Mouse (Mus musculus) intestine, embryonic 14.5 days (tissue): Measurements from ENCODE around the gene Hagh. TPM values are rescaled to one million over a fixed set of nuclear protein-coding genes. Genes with fewer than 3 reads are reported as not detected.

Experiments used
- ATAC-seq: fragments of 200-750 bp; cut with Nextera tagmentation; replicated peaks from 2 replicates; pipeline ENCODE4 v1.8.0; 2017; ENCODE audit warnings: low read depth, moderate number of reproducible peaks, moderate TSS enrichment, moderate library complexity; ENCODE audit not compliant: low FRiP score, low TSS enrichment
- DNase-seq: peaks from one replicate; pipeline ENCODE4 v3.0.0-alpha.2; 2018; ENCODE audit warnings: low spot score
- H3K27ac ChIP-seq: fragments of 300-500 bp; sonication (generic); 2 replicates; pipeline ENCODE4 v1.5.1; 2014; ENCODE audit warnings: low read depth, mild to moderate bottlenecking, control low read depth
- H3K27me3 ChIP-seq: fragments of 300-500 bp; sonication (generic); replicated peaks from 2 replicates; pipeline ENCODE4 v1.6.1; 2014; ENCODE audit warnings: low read length, control low read depth; ENCODE audit not compliant: control insufficient read depth, insufficient read depth
- H3K36me3 ChIP-seq: fragments of 300-500 bp; sonication (generic); 2 replicates; pipeline ENCODE4 v1.6.1; 2014; ENCODE audit warnings: low read length, control low read depth; ENCODE audit not compliant: control insufficient read depth, insufficient read depth
- H3K4me1 ChIP-seq: fragments of 300-500 bp; sonication (generic); replicated peaks from 2 replicates; pipeline ENCODE4 v1.6.1; 2014; ENCODE audit warnings: low read length, control low read depth, mixed read lengths; ENCODE audit not compliant: control insufficient read depth, insufficient read depth
- H3K4me2 ChIP-seq: fragments of 300-500 bp; sonication (generic); 2 replicates; pipeline ENCODE4 v1.6.1; 2014; ENCODE audit warnings: low read length
- H3K4me3 ChIP-seq: fragments of 300-500 bp; sonication (generic); 2 replicates; pipeline ENCODE4 v1.5.1; 2014; ENCODE audit warnings: low read depth, low read length, control low read depth, mixed read lengths
- H3K9ac ChIP-seq: fragments of 300-500 bp; sonication (generic); 2 replicates; pipeline ENCODE4 v1.6.1; 2014; ENCODE audit warnings: mild to moderate bottlenecking, low read length
- H3K9me3 ChIP-seq: fragments of 300-500 bp; sonication (generic); 2 replicates; pipeline ENCODE4 v1.6.1; 2016; ENCODE audit warnings: low read length, control low read depth; ENCODE audit not compliant: control insufficient read depth
- WGBS: fragments of 180-500 bp; shearing (Covaris S2); extraction: QIAGEN DNeasy Blood & Tissue Kit; methylation state at CpG from one replicate; pipeline ENCODE4 v1.1.7; 2014; 5-methylcytosine and 5-hydroxymethylcytosine counted together
- polyA plus RNA-seq: library from polyadenylated mRNA; unstranded; fragments of >200 nt; fragmentation: Nextera tagmentation; extraction: Ambion mirVana; gene quantifications from 2 replicates; pipeline ENCODE4 v1.2.1, GENCODE M21; 2014

Hagh gene
- 35.5 and 39.1 TPM in 2 replicates for polyA plus RNA-seq

DNA sequence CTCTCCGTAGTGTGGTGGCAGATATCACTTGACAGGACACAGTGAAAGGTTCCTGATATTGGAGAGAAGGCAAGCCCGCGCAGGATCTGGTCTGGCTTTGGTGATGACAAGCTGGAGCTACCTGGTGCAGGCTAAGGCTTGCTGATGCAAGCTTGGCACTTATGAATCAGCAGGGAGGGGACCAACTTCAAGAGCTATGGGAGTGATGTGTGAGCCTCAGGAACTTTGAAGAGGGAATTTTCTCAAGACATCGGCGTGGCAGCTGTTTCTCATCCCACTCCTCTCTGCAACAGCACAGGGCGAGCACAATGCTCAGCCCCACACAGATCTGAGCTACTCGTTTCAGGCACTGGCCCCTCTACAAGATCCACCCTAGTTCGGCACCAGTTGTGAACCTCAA is at the start of gene Hagh:
Gene Hagh, plus strand, starts transcription at position 302 of the 400 bp plus-strand sequence.
- H3K36me3 ChIP-seq, result no peaks in the 10 kb centered on the region
- no peak within 1 kb of the TSS for H3K4me2 ChIP-seq
- no peak for ATAC-seq
- no peak within 1 kb of the TSS for H3K4me3 ChIP-seq
- no peaks in the 10 kb centered on the region for H3K9me3 ChIP-seq
- H3K4me1 ChIP-seq, result no peaks in the 10 kb centered on the region
- H3K27me3 ChIP-seq, result peaks cover 2% of the 10 kb centered on the region; the same call in 1 of the 2 replicates
- no peak within 1 kb of the TSS for H3K27ac ChIP-seq
- no peak for DNase-seq
- 61% methylated on average over 8 of the region's 8 CpGs for WGBS
- H3K9ac ChIP-seq, result no peak within 1 kb of the TSS

- DNase-seq, result no peak
- no peak for ATAC-seq
- 53% methylated on average over 8 of the region's 8 CpGs for WGBS
These were observed 47.8 kb upstream of the Hagh start for GRCm38 (mm10) chr17:24792190-24792589.

GRCm38 (mm10) chr17:24794791-24795190 is 45.2 kb upstream of the Hagh start:
- 74% methylated on average over 12 of the region's 12 CpGs for WGBS
- ATAC-seq (no peak), DNase-seq (no peak)
- Histone ChIP-seq H3K4me1 (no peaks in the 10 kb centered on the region), H3K9me3 (no peaks in the 10 kb centered on the region), H3K27ac (no peak overlapping the region), H3K4me2 (no peak overlapping the region), H3K4me3 (no peak overlapping the region), H3K36me3 (no peaks in the 10 kb centered on the region), H3K27me3 (no peaks in the 10 kb centered on the region), H3K9ac (no peak overlapping the region)

More at GRCm38 (mm10) chr17:24792190-24792589, 47.8 kb upstream of the Hagh start:
- no peaks in the 10 kb centered on the region for H3K27me3 ChIP-seq
- H3K27ac ChIP-seq, result no peak overlapping the region
- H3K4me1 ChIP-seq, result no peaks in the 10 kb centered on the region
- H3K9ac ChIP-seq, result no peak overlapping the region
- H3K4me3 ChIP-seq, result no peak overlapping the region
- no peaks in the 10 kb centered on the region for H3K9me3 ChIP-seq
- no peak overlapping the region for H3K4me2 ChIP-seq
- H3K36me3 ChIP-seq, result no peaks in the 10 kb centered on the region

DNA sequence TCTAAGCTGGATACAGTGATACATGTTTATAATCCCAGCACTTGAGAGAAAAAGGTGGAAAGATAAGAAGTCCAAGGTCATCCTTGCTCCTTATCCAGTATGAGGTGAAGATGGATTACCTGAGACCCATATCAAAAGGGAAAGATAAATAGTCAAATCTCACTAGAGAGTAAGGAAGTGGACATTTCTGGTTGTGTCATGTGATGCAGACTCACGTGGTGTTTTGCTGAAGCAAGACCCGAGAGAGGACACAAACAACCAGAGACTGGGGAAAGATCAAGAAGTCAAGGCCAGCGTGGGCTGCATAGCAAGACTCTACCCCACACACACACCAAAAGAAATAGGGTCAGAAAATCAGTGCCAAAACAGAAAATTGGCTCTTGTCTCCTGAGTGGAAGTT is 43.0 kb upstream of the Hagh start:
- Histone ChIP-seq H3K4me2 (no peak overlapping the region), H3K9me3 (no peaks in the 10 kb centered on the region), H3K9ac (no peak overlapping the region), H3K27me3 (no peaks in the 10 kb centered on the region), H3K27ac (no peak overlapping the region), H3K4me3 (no peak overlapping the region), H3K4me1 (no peaks in the 10 kb centered on the region), H3K36me3 (no peaks in the 10 kb centered on the region)
- ATAC-seq (no peak), DNase-seq (no peak)
- 76% methylated on average over 3 of the region's 3 CpGs for WGBS

DNA sequence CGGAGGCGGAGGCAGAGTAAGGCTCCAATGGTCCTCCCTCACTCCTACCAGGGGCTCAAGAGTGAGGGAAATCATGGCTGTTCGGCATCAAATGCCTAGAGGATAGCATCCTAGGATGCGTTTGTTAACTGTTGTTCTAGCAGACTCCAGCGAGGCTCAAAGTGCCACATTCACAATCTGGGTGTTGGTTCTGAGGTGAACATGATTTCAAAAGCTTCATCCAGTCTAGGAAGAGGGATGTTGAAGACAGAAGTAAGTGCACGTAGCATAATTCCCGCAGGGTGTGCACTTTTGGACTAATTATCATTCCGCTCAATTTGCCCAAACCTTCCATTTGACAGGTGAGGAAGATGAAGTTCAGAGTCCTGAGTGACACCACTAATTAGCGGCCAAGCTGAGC is 41.7 kb upstream of the Hagh start:
- H3K9ac ChIP-seq, result no peak overlapping the region
- no peak for DNase-seq
- ATAC-seq, result no peak
- H3K36me3 ChIP-seq, result no peaks in the 10 kb centered on the region
- H3K27me3 ChIP-seq, result no peaks in the 10 kb centered on the region
- H3K4me2 ChIP-seq, result no peak overlapping the region
- WGBS, result 59% methylated on average over 9 of the region's 9 CpGs
- H3K27ac ChIP-seq, result no peak overlapping the region
- H3K4me3 ChIP-seq, result no peak overlapping the region
- no peaks in the 10 kb centered on the region for H3K9me3 ChIP-seq
- no peaks in the 10 kb centered on the region for H3K4me1 ChIP-seq

DNA sequence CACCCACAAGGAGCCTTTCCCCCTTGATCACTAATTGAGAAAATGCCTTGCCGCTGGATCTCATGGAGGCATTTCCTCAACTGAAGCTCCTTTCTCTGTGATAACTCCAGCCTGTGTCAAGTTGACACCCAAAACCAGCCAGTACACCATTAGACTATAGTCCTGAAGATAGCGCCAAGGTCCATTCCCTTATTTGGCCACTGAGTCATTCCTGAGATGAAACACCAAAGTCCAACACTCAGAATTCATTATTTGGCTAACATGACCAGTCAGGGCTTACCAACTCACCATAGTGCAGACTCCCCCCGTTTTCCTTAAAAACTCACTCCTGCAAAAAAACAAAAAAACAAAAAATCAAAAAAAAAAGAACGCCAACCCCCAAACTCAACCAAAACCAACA is 40.5 kb upstream of the Hagh start:
- Histone ChIP-seq H3K4me3 (no peak overlapping the region), H3K36me3 (no peaks in the 10 kb centered on the region), H3K9ac (no peak overlapping the region), H3K27me3 (peaks cover 5% of the 10 kb centered on the region), H3K9me3 (no peaks in the 10 kb centered on the region), H3K4me1 (no peaks in the 10 kb centered on the region; the same call in 1 of the 2 replicates), H3K27ac (no peak overlapping the region), H3K4me2 (no peak overlapping the region)
- no peak for DNase-seq
- 90% methylated on average over 4 of the region's 4 CpGs for WGBS
- ATAC-seq, result no peak

DNA sequence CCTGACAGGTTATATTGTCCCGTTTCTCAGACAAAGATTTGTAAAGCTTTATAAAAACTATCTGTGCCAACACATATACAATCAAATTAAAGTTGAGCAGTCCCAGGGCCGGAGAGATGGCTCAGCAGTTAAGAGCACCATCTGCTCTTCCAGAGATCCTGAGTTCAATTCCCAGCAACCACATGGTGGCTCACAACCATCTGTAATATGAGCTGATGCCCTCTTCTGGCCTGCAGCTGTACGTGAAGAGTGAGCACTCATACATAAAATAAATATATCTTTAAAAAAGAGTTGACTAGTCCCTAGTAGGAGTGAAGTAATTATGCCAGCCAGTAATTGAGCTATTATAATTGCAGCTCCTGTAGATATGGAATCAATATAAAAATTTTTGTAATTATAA is 39.4 kb upstream of the Hagh start:
- H3K4me3 ChIP-seq, result no peak overlapping the region
- peaks cover 15% of the 10 kb centered on the region for H3K27me3 ChIP-seq
- no peak overlapping the region for H3K4me2 ChIP-seq
- DNase-seq (no peak), ATAC-seq (no peak)
- no peak overlapping the region for H3K9ac ChIP-seq
- no peaks in the 10 kb centered on the region; the same call in 1 of the 2 replicates for H3K4me1 ChIP-seq
- H3K27ac ChIP-seq, result no peak overlapping the region
- H3K36me3 ChIP-seq, result no peaks in the 10 kb centered on the region
- WGBS, result 46% methylated on average over 3 of the region's 3 CpGs
- no peaks in the 10 kb centered on the region for H3K9me3 ChIP-seq

GRCm38 (mm10) chr17:24803952-24804951 is 35.7 kb upstream of the Hagh start, which contains the start of gene Meiob:
Meiob (plus strand) TSS chr17:24804289.
- Histone ChIP-seq H3K9me3 (no peaks in the 10 kb centered on the region), H3K27me3 (peaks cover 28% of the 10 kb centered on the region), H3K36me3 (no peaks in the 10 kb centered on the region), H3K9ac (peak within 1 kb of the TSS; percentile 43), H3K4me2 (peak within 1 kb of the TSS; percentile 88), H3K27ac (no peak within 1 kb of the TSS), H3K4me1 (no peaks in the 10 kb centered on the region; the same call in 1 of the 2 replicates), H3K4me3 (peak within 1 kb of the TSS; percentile 62)
- under 1% methylated on average over 69 of the region's 71 CpGs for WGBS
- DNase-seq (peak; percentile 88), ATAC-seq (peak; percentile 85)
